Mouse (Mus musculus): ENCODE measurements around the gene Urah. TPM values are rescaled to one million over a fixed set of nuclear protein-coding genes. Genes with fewer than 3 reads are reported as not detected.

The Urah gene
- polyA plus RNA-seq (2015; fragmentation: Nextera tagmentation; extraction: Ambion mirVana), result 0.18 TPM in 1 of 2 replicates, not detected in the other

GRCm38 (mm10) chr7:140834968-140835757 is at the start of gene Urah:
Gene Urah (plus strand): TSS chr7:140835018.

GRCm38 (mm10) chr7:140787406-140788052 is 47.3 kb upstream of the Urah start, which contains the start of gene Syce1:
Gene Syce1 (minus strand): TSS chr7:140787852.

GRCm38 (mm10) chr7:140821653-140822329 is 13.0 kb upstream of the Urah start, which contains the start of gene Zfp941:
Gene Zfp941 (minus strand): TSS chr7:140822178.

GRCm38 (mm10) chr7:140844905-140845665 is 10.3 kb downstream of the Urah start, which contains the start of gene Scgb1c1:
Gene Scgb1c1 (plus strand): TSS chr7:140845547.

GRCm38 (mm10) chr7:140847755-140848580 is 13.2 kb downstream of the Urah start, which contains the start of gene Odf3:
Gene Odf3 (plus strand): TSS chr7:140847805.

GRCm38 (mm10) chr7:140855860-140856784 is 21.3 kb downstream of the Urah start, which contains the start of gene Gm45785:
Gene Gm45785 (minus strand): TSS chr7:140856331.

GRCm38 (mm10) chr7:140856785-140857549 is 22.1 kb downstream of the Urah start, which contains the start of gene Ric8a:
Gene Ric8a (plus strand): TSS chr7:140856957.

GRCm38 (mm10) chr7:140857550-140858505 is 23.0 kb downstream of the Urah start, which contains the start of gene Bet1l:
Gene Bet1l (minus strand): TSS chr7:140857577.

GRCm38 (mm10) chr7:140881696-140882468 is 47.1 kb downstream of the Urah start, which contains the start of the genes Psmd13 and Sirt3:
Gene Psmd13 (plus strand): TSS chr7:140881968.
Gene Sirt3 (minus strand): TSS chr7:140882309.

Other genes with a start within 250 kb of the Urah start
- gene Olfr46, start 233.7 kb upstream of the Urah start, polyA plus RNA-seq (2015; fragmentation: Nextera tagmentation; extraction: Ambion mirVana), result 0.01 TPM in 2 replicates
- gene Olfr61, start 206.0 kb upstream of the Urah start, polyA plus RNA-seq (2015; fragmentation: Nextera tagmentation; extraction: Ambion mirVana), result not detected in 2 replicates
- not detected in 2 replicates for gene Olfr53, start 188.6 kb upstream of the Urah start, polyA plus RNA-seq (2015; fragmentation: Nextera tagmentation; extraction: Ambion mirVana)
- gene Olfr539, start 175.1 kb upstream of the Urah start, polyA plus RNA-seq (2015; fragmentation: Nextera tagmentation; extraction: Ambion mirVana), result not detected in 2 replicates
- not detected in 2 replicates for gene Olfr45, start 153.1 kb upstream of the Urah start, polyA plus RNA-seq (2015; fragmentation: Nextera tagmentation; extraction: Ambion mirVana)
- gene Olfr541, start 137.8 kb upstream of the Urah start, polyA plus RNA-seq (2015; fragmentation: Nextera tagmentation; extraction: Ambion mirVana), result not detected in 2 replicates
- gene Cyp2e1, start 71.3 kb upstream of the Urah start, polyA plus RNA-seq (2015; fragmentation: Nextera tagmentation; extraction: Ambion mirVana), result 0.19 and 0.23 TPM in 2 replicates
- 0.16 TPM in 1 of 2 replicates, not detected in the other for gene Syce1, start 47.2 kb upstream of the Urah start, polyA plus RNA-seq (2015; fragmentation: Nextera tagmentation; extraction: Ambion mirVana)
- gene Zfp941, start 12.8 kb upstream of the Urah start, polyA plus RNA-seq (2015; fragmentation: Nextera tagmentation; extraction: Ambion mirVana), result 0.13 TPM in 2 replicates
- not detected in 2 replicates for gene Scgb1c1, start 10.5 kb downstream of the Urah start, polyA plus RNA-seq (2015; fragmentation: Nextera tagmentation; extraction: Ambion mirVana)
- 0.12 and 0.16 TPM in 2 replicates for gene Odf3, start 12.8 kb downstream of the Urah start, polyA plus RNA-seq (2015; fragmentation: Nextera tagmentation; extraction: Ambion mirVana)
- gene Gm45785, start 21.3 kb downstream of the Urah start, polyA plus RNA-seq (2015; fragmentation: Nextera tagmentation; extraction: Ambion mirVana), result not detected in 2 replicates
- 31.8 and 36.1 TPM in 2 replicates for gene Ric8a, start 21.9 kb downstream of the Urah start, polyA plus RNA-seq (2015; fragmentation: Nextera tagmentation; extraction: Ambion mirVana)
- gene Bet1l, start 22.6 kb downstream of the Urah start, polyA plus RNA-seq (2015; fragmentation: Nextera tagmentation; extraction: Ambion mirVana), result 32.7 and 38.1 TPM in 2 replicates
- gene Psmd13, start 47.0 kb downstream of the Urah start, polyA plus RNA-seq (2015; fragmentation: Nextera tagmentation; extraction: Ambion mirVana), result 159 and 163 TPM in 2 replicates
- 21.7 and 24.0 TPM in 2 replicates for gene Sirt3, start 47.3 kb downstream of the Urah start, polyA plus RNA-seq (2015; fragmentation: Nextera tagmentation; extraction: Ambion mirVana)
- gene Cox8b, start 65.4 kb downstream of the Urah start, polyA plus RNA-seq (2015; fragmentation: Nextera tagmentation; extraction: Ambion mirVana), result 0.55 and 1.2 TPM in 2 replicates
- 0.08 TPM in 2 replicates for gene Nlrp6, start 85.9 kb downstream of the Urah start, polyA plus RNA-seq (2015; fragmentation: Nextera tagmentation; extraction: Ambion mirVana)
- gene Pgghg, start 106.4 kb downstream of the Urah start, polyA plus RNA-seq (2015; fragmentation: Nextera tagmentation; extraction: Ambion mirVana), result 6.2 and 8.2 TPM in 2 replicates
- gene Ifitm5, start 115.3 kb downstream of the Urah start, polyA plus RNA-seq (2015; fragmentation: Nextera tagmentation; extraction: Ambion mirVana), result 0.97 and 1.4 TPM in 2 replicates
- 0.40 TPM in 1 of 2 replicates, not detected in the other for gene Gm45717, start 120.9 kb downstream of the Urah start, polyA plus RNA-seq (2015; fragmentation: Nextera tagmentation; extraction: Ambion mirVana)
- 630 and 797 TPM in 2 replicates for gene Ifitm2, start 121.0 kb downstream of the Urah start, polyA plus RNA-seq (2015; fragmentation: Nextera tagmentation; extraction: Ambion mirVana)
- 143 and 182 TPM in 2 replicates for gene Ifitm1, start 132.2 kb downstream of the Urah start, polyA plus RNA-seq (2015; fragmentation: Nextera tagmentation; extraction: Ambion mirVana)
- gene Ifitm3, start 175.8 kb downstream of the Urah start, polyA plus RNA-seq (2015; fragmentation: Nextera tagmentation; extraction: Ambion mirVana), result 384 and 520 TPM in 2 replicates
- 94.2 and 145 TPM in 2 replicates for gene Ifitm6, start 182.9 kb downstream of the Urah start, polyA plus RNA-seq (2015; fragmentation: Nextera tagmentation; extraction: Ambion mirVana)
- not detected in 2 replicates for gene Gm17387, start 194.1 kb downstream of the Urah start, polyA plus RNA-seq (2015; fragmentation: Nextera tagmentation; extraction: Ambion mirVana)
- gene B4galnt4, start 226.1 kb downstream of the Urah start, polyA plus RNA-seq (2015; fragmentation: Nextera tagmentation; extraction: Ambion mirVana), result 0.29 and 0.49 TPM in 2 replicates
- 2.2 and 3.6 TPM in 2 replicates for gene Pkp3, start 243.2 kb downstream of the Urah start, polyA plus RNA-seq (2015; fragmentation: Nextera tagmentation; extraction: Ambion mirVana)

Data from spleen, postnatal 0 days (tissue).